Mouse (Mus musculus): ENCODE measurements at regions not wholly inside any gene's neighbourhood (a gene's known extent, or its start where the extent isn't known, plus 50 kb on each side); places are given as distances from the start of the nearest gene placed in this dataset.

DNA sequence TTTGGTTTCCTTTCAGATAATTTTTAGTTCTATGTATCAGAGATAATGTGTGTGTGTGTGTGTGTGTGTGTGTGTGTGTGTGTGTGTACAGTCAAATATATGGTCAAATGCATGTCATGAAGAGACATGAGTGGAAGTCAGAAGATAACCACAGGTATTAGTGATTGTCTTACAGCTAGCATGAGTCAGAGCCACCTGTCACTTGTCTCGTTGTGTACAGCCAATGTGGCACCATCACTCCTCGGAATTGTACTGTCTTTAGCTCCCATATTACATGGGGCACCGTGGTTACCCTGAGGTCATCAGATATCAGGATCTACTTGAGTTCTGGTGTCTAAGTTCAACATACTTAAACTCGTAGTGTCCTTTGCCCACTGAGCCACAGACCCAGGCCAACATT, 816.0 kb upstream of the Ctnnd2 start:
- Histone ChIP-seq H3K36me3 (ENCODE audit: control insufficient read depth, insufficient read depth) (no peaks in the 10 kb centered on the region), H3ac (ENCODE audit: control insufficient read depth, insufficient read length) (no peak overlapping the region), H3K4me3 (no peak overlapping the region), H3K4me2 (ENCODE audit: low read depth) (no peak overlapping the region), H3K79me2 (ENCODE audit: control insufficient read depth, insufficient read depth) (no peaks in the 10 kb centered on the region), H3K27me3 (ENCODE audit: control insufficient read depth, insufficient read depth, insufficient read length) (no peaks in the 10 kb centered on the region)
- TF ChIP-seq MYOG (IDR thresholded peaks at IDR 0.05; ENCODE audit: control insufficient read depth in 1 of 3, insufficient read depth in 1 of 3, insufficient read length in 2 of 3, low read depth in 2 of 3) (peak in 1 of 3 experiments; percentile 31), MAX (IDR thresholded peaks at IDR 0.05; ENCODE audit: low read depth) (no peak), POLR2AphosphoS2 (IDR thresholded peaks at IDR 0.05; ENCODE audit: insufficient read length, low read depth) (no peak), E2F4 (IDR thresholded peaks at IDR 0.05; ENCODE audit: insufficient read depth) (no peak), SRF (IDR thresholded peaks at IDR 0.05; ENCODE audit: control insufficient read depth, insufficient read length, low read depth) (no peak), USF1 (IDR thresholded peaks at IDR 0.05; ENCODE audit: low read depth) (no peak), REST (IDR thresholded peaks at IDR 0.05; ENCODE audit: insufficient read depth, insufficient read length) (no peak), MYOD1 (IDR thresholded peaks at IDR 0.05; ENCODE audit: control insufficient read depth in 1 of 3, insufficient read length in 2 of 3, low read depth in 2 of 3) (peak in 2 of 3 experiments; percentile 66 to 90), CEBPB (IDR thresholded peaks at IDR 0.05; ENCODE audit: insufficient read depth, poor library complexity, severe bottlenecking) (no peak), POLR2A (IDR thresholded peaks at IDR 0.05; ENCODE audit: insufficient read length, low read depth) (no peak), TCF3 (IDR thresholded peaks at IDR 0.05; ENCODE audit: insufficient read length, low read depth) (no peak), TCF12 (IDR thresholded peaks at IDR 0.05; ENCODE audit: insufficient read depth, poor library complexity, severe bottlenecking) (no peak)

DNA sequence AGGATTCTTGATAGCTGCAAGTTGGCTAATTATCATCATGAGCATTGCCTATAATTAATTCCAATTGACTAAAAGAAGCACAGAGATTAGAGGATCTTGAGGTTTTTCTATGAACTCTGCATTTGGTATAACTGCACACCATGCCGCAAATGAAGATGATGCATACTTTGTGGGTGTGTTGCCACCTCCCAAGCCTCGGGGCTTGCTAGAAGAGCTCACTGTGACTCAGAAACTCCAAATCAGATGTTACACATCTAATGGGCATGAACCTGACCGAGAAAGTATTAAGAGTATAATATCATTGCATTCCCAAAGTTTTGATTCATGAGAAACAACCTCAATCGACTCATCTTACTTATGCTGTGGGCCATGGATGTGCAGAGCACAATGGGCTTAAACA, 772.5 kb upstream of the Ctnnd2 start:
- no peak overlapping the region for H3ac ChIP-seq (ENCODE audit: control insufficient read depth, insufficient read length)
- H3K4me2 ChIP-seq (ENCODE audit: low read depth) = no peak overlapping the region
- no peak for TF ChIP-seq CEBPB (IDR thresholded peaks at IDR 0.05; ENCODE audit: insufficient read depth, poor library complexity, severe bottlenecking)
- no peak for TF ChIP-seq USF1 (IDR thresholded peaks at IDR 0.05; ENCODE audit: low read depth)
- no peak for TF ChIP-seq MYOD1 (IDR thresholded peaks at IDR 0.05; ENCODE audit: control insufficient read depth in 1 of 3, insufficient read length in 2 of 3, low read depth in 2 of 3)
- no peak for TF ChIP-seq E2F4 (IDR thresholded peaks at IDR 0.05; ENCODE audit: insufficient read depth)
- no peak for TF ChIP-seq POLR2AphosphoS2 (IDR thresholded peaks at IDR 0.05; ENCODE audit: insufficient read length, low read depth)
- no peak for TF ChIP-seq MYOG (IDR thresholded peaks at IDR 0.05; ENCODE audit: control insufficient read depth in 1 of 3, insufficient read depth in 1 of 3, insufficient read length in 2 of 3, low read depth in 2 of 3)
- TF ChIP-seq TCF12 (IDR thresholded peaks at IDR 0.05; ENCODE audit: insufficient read depth, poor library complexity, severe bottlenecking) = no peak
- TF ChIP-seq REST (IDR thresholded peaks at IDR 0.05; ENCODE audit: insufficient read depth, insufficient read length) = no peak
- no peak for TF ChIP-seq MAX (IDR thresholded peaks at IDR 0.05; ENCODE audit: low read depth)
- no peak for TF ChIP-seq TCF3 (IDR thresholded peaks at IDR 0.05; ENCODE audit: insufficient read length, low read depth)
- no peak for TF ChIP-seq POLR2A (IDR thresholded peaks at IDR 0.05; ENCODE audit: insufficient read length, low read depth)
- no peak for TF ChIP-seq SRF (IDR thresholded peaks at IDR 0.05; ENCODE audit: control insufficient read depth, insufficient read length, low read depth)
- no peaks in the 10 kb centered on the region for H3K79me2 ChIP-seq (ENCODE audit: control insufficient read depth, insufficient read depth)
- no peaks in the 10 kb centered on the region for H3K36me3 ChIP-seq (ENCODE audit: control insufficient read depth, insufficient read depth)
- no peak overlapping the region for H3K4me3 ChIP-seq
- no peaks in the 10 kb centered on the region for H3K27me3 ChIP-seq (ENCODE audit: control insufficient read depth, insufficient read depth, insufficient read length)

DNA sequence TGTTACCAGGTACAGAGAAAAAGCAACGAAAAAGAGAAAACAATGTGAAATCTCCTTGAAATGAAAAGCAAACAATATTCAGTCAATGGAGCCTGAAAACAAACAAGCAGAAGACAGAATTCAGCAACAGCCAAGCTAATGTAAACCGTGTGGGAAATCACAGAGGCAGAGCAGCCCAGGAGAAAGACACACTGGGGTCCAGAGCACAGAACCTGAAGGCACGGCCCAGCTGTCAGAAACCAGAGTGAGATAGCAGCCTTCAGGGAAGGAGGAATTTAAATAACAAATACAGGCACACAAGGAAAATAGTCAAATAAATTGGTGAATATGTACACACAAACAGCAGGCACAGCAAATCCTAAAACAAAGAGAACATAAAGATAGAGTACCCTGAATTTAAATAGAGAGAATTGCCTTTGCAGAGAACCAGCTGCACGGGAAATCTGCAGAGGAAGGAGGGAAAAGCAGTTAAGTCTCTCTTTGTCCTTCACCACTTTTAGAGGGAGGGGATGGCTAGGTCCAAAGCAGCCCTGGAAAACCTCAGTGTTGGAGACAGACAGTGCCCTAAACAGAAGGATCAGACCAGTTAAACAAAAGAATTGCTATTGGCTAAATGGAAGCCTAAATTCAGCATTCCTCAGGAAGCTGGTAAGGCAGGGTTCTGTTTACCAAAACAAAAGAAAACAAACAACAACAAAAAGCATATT, 739.2 kb upstream of the Ctnnd2 start:
- H3K36me3 ChIP-seq (ENCODE audit: control insufficient read depth, insufficient read depth) = no peaks in the 10 kb centered on the region
- no peak overlapping the region for H3K4me2 ChIP-seq (ENCODE audit: low read depth)
- H3K79me2 ChIP-seq (ENCODE audit: control insufficient read depth, insufficient read depth) = no peaks in the 10 kb centered on the region
- H3K4me3 ChIP-seq = no peak overlapping the region
- H3K27me3 ChIP-seq (ENCODE audit: control insufficient read depth, insufficient read depth, insufficient read length) = no peaks in the 10 kb centered on the region
- TF ChIP-seq MYOD1 (IDR thresholded peaks at IDR 0.05; ENCODE audit: control insufficient read depth in 1 of 3, insufficient read length in 2 of 3, low read depth in 2 of 3) = no peak
- H3ac ChIP-seq (ENCODE audit: control insufficient read depth, insufficient read length) = no peak overlapping the region

DNA sequence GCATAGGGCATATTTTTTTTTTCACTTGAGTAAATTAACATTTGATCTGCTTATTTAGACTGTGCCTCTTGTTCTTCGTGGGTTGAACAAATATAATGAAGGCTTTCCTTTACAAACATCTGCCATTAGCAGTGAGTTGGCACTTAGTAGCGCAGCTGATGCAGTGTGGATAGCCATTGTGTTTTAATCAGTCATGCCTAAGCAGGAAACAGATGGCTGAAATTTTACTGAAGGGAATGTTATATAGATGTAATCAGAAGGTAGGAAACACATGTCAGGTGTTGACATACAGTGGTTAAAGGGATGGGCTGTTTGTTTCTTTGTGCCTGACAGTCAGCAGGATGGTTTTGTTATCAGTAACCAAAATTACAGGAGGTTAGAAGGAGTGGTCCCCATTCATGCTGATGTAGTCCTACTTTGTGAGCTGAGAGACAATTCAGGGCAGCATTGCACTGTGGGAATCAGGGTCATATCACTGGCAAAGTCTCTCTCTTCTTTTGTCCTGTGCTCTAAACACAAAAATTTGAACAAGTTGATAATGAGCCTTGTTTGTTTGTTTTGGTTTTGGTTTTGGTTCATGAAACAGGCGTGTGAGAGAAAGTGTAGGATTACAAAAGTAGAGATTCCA, 734.6 kb upstream of the Ctnnd2 start:
- no peak overlapping the region for H3ac ChIP-seq (ENCODE audit: control insufficient read depth, insufficient read length)
- H3K27me3 ChIP-seq (ENCODE audit: control insufficient read depth, insufficient read depth, insufficient read length) = no peaks in the 10 kb centered on the region
- TF ChIP-seq TCF3 (IDR thresholded peaks at IDR 0.05; ENCODE audit: insufficient read length, low read depth) = no peak
- TF ChIP-seq MYOD1 (IDR thresholded peaks at IDR 0.05; ENCODE audit: control insufficient read depth in 1 of 3, insufficient read length in 2 of 3, low read depth in 2 of 3) = no peak
- TF ChIP-seq TCF12 (IDR thresholded peaks at IDR 0.05; ENCODE audit: insufficient read depth, poor library complexity, severe bottlenecking) = no peak
- H3K36me3 ChIP-seq (ENCODE audit: control insufficient read depth, insufficient read depth) = no peaks in the 10 kb centered on the region
- H3K4me3 ChIP-seq = no peak overlapping the region
- no peak overlapping the region for H3K4me2 ChIP-seq (ENCODE audit: low read depth)
- no peaks in the 10 kb centered on the region for H3K79me2 ChIP-seq (ENCODE audit: control insufficient read depth, insufficient read depth)

DNA sequence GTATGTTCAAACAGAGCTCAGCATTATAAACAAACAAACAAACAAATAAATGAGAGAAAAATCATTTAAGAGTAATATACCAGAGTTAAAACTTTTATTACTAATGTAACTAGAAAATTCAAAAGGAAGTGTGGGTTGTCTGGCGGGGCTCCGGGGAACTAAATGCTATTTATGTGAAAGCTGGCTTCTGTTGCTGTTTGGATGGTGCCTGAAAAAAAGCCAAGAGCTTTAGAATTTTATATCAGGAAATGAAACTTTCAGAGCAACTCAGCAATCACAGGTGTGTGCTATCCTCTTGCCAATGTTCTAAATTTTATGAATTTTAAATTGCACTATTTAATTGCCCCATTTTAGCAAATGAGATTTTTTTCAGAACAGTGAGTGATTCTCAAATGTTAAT, 724.5 kb upstream of the Ctnnd2 start:
- H3K36me3 ChIP-seq (ENCODE audit: control insufficient read depth, insufficient read depth) = no peaks in the 10 kb centered on the region
- H3K79me2 ChIP-seq (ENCODE audit: control insufficient read depth, insufficient read depth) = no peaks in the 10 kb centered on the region
- no peak overlapping the region for H3K4me3 ChIP-seq
- H3K4me2 ChIP-seq (ENCODE audit: low read depth) = no peak overlapping the region
- no peak for TF ChIP-seq MYOD1 (IDR thresholded peaks at IDR 0.05; ENCODE audit: control insufficient read depth in 1 of 3, insufficient read length in 2 of 3, low read depth in 2 of 3)
- TF ChIP-seq MAX (IDR thresholded peaks at IDR 0.05; ENCODE audit: low read depth) = no peak
- TF ChIP-seq E2F4 (IDR thresholded peaks at IDR 0.05; ENCODE audit: insufficient read depth) = no peak
- no peak for TF ChIP-seq POLR2AphosphoS2 (IDR thresholded peaks at IDR 0.05; ENCODE audit: insufficient read length, low read depth)
- H3ac ChIP-seq (ENCODE audit: control insufficient read depth, insufficient read length) = no peak overlapping the region
- no peaks in the 10 kb centered on the region for H3K27me3 ChIP-seq (ENCODE audit: control insufficient read depth, insufficient read depth, insufficient read length)
